Mouse (Mus musculus): ENCODE results near the gene Chga. TPM values are rescaled to one million over a fixed set of nuclear protein-coding genes. Genes with fewer than 3 reads are reported as not detected.

Chga gene
- polyA plus RNA-seq, 2 experiments: 0.44 to 0.45 TPM

- DNase-seq (ENCODE audit: low spot score): no peak
Observed at GRCm38 (mm10) chr12:102555850-102556249, 1.1 kb downstream of the Chga start.

GRCm38 (mm10) chr12:102557372-102557771 is 2.6 kb downstream of the Chga start:
- no peak overlapping the region for H3K4me2 ChIP-seq (replicated peaks; ENCODE audit: low read depth, low read length, severe bottlenecking)
- 81% methylated on average over 5 of the region's 5 CpGs for WGBS
- no peak for TF ChIP-seq POLR2A (IDR thresholded peaks at IDR 0.05; ENCODE audit: borderline replicate concordance, extremely low read depth, insufficient read depth, insufficient read length)
- no peaks in the 10 kb centered on the region for H3K4me1 ChIP-seq (ENCODE audit: control insufficient read depth, insufficient read depth, low read length)
- H3K4me3 ChIP-seq (replicated peaks; ENCODE audit: low read length): no peak overlapping the region
- no peak for ATAC-seq (ENCODE audit: low FRiP score, low read depth)
- H3K27me3 ChIP-seq (ENCODE audit: control insufficient read depth, insufficient read depth, low read length): peaks cover 22% of the 10 kb centered on the region
- no peaks in the 10 kb centered on the region for H3K36me3 ChIP-seq (ENCODE audit: control insufficient read depth, insufficient read depth, low read length)
- DNase-seq (ENCODE audit: low spot score): no peak
- H3K27ac ChIP-seq (replicated peaks; ENCODE audit: low read depth, low read length): no peak overlapping the region
- no peaks in the 10 kb centered on the region for H3K9me3 ChIP-seq (ENCODE audit: control insufficient read depth, low read length)
- no peak overlapping the region for H3K9ac ChIP-seq (ENCODE audit: low read depth, low read length, severe bottlenecking)

More at GRCm38 (mm10) chr12:102555850-102556249, 1.1 kb downstream of the Chga start:
- Histone ChIP-seq H3K36me3 (ENCODE audit: control insufficient read depth, insufficient read depth, low read length) (no peaks in the 10 kb centered on the region), H3K27me3 (ENCODE audit: control insufficient read depth, insufficient read depth, low read length) (peaks cover 22% of the 10 kb centered on the region), H3K4me3 (replicated peaks; ENCODE audit: low read length) (no peak overlapping the region), H3K4me1 (ENCODE audit: control insufficient read depth, insufficient read depth, low read length) (no peaks in the 10 kb centered on the region), H3K4me2 (replicated peaks; ENCODE audit: low read depth, low read length, severe bottlenecking) (no peak overlapping the region), H3K9ac (ENCODE audit: low read depth, low read length, severe bottlenecking) (no peak overlapping the region), H3K9me3 (ENCODE audit: control insufficient read depth, low read length) (no peaks in the 10 kb centered on the region), H3K27ac (replicated peaks; ENCODE audit: low read depth, low read length) (no peak overlapping the region)
- ATAC-seq (ENCODE audit: low FRiP score, low read depth): no peak
- WGBS: 60% methylated on average over 3 of the region's 3 CpGs
- no peak for TF ChIP-seq POLR2A (IDR thresholded peaks at IDR 0.05; ENCODE audit: borderline replicate concordance, extremely low read depth, insufficient read depth, insufficient read length)

GRCm38 (mm10) chr12:102565086-102565485 is 10.3 kb downstream of the Chga start:
- H3K27ac ChIP-seq (replicated peaks; ENCODE audit: low read depth, low read length): no peak overlapping the region
- no peak for TF ChIP-seq POLR2A (IDR thresholded peaks at IDR 0.05; ENCODE audit: borderline replicate concordance, extremely low read depth, insufficient read depth, insufficient read length)
- H3K9me3 ChIP-seq (ENCODE audit: control insufficient read depth, low read length): no peaks in the 10 kb centered on the region
- H3K27me3 ChIP-seq (ENCODE audit: control insufficient read depth, insufficient read depth, low read length): no peaks in the 10 kb centered on the region
- DNase-seq (ENCODE audit: low spot score) (no peak), ATAC-seq (ENCODE audit: low FRiP score, low read depth) (no peak)
- H3K4me2 ChIP-seq (replicated peaks; ENCODE audit: low read depth, low read length, severe bottlenecking): no peak overlapping the region
- no peak overlapping the region for H3K4me3 ChIP-seq (replicated peaks; ENCODE audit: low read length)
- no peak overlapping the region for H3K9ac ChIP-seq (ENCODE audit: low read depth, low read length, severe bottlenecking)
- H3K4me1 ChIP-seq (ENCODE audit: control insufficient read depth, insufficient read depth, low read length): no peaks in the 10 kb centered on the region
- H3K36me3 ChIP-seq (ENCODE audit: control insufficient read depth, insufficient read depth, low read length): peaks cover 2% of the 10 kb centered on the region
- 81% methylated on average over 6 of the region's 6 CpGs for WGBS

GRCm38 (mm10) chr12:102566951-102567350 is 12.2 kb downstream of the Chga start:
- Histone ChIP-seq H3K4me1 (ENCODE audit: control insufficient read depth, insufficient read depth, low read length) (no peaks in the 10 kb centered on the region), H3K9ac (ENCODE audit: low read depth, low read length, severe bottlenecking) (no peak overlapping the region), H3K36me3 (ENCODE audit: control insufficient read depth, insufficient read depth, low read length) (peaks cover 4% of the 10 kb centered on the region), H3K27me3 (ENCODE audit: control insufficient read depth, insufficient read depth, low read length) (no peaks in the 10 kb centered on the region), H3K4me3 (replicated peaks; ENCODE audit: low read length) (no peak overlapping the region), H3K4me2 (replicated peaks; ENCODE audit: low read depth, low read length, severe bottlenecking) (no peak overlapping the region), H3K27ac (replicated peaks; ENCODE audit: low read depth, low read length) (no peak overlapping the region), H3K9me3 (ENCODE audit: control insufficient read depth, low read length) (no peaks in the 10 kb centered on the region)
- DNase-seq (ENCODE audit: low spot score) (no peak), ATAC-seq (ENCODE audit: low FRiP score, low read depth) (no peak)
- 46% methylated on average over 2 of the region's 2 CpGs for WGBS
- no peak for TF ChIP-seq POLR2A (IDR thresholded peaks at IDR 0.05; ENCODE audit: borderline replicate concordance, extremely low read depth, insufficient read depth, insufficient read length)

GRCm38 (mm10) chr12:102568219-102568618 is 13.4 kb downstream of the Chga start:
- H3K4me1 ChIP-seq (ENCODE audit: control insufficient read depth, insufficient read depth, low read length): no peaks in the 10 kb centered on the region
- no peaks in the 10 kb centered on the region for H3K9me3 ChIP-seq (ENCODE audit: control insufficient read depth, low read length)
- no peak for DNase-seq (ENCODE audit: low spot score)
- no peaks in the 10 kb centered on the region for H3K27me3 ChIP-seq (ENCODE audit: control insufficient read depth, insufficient read depth, low read length)
- no peak overlapping the region for H3K4me3 ChIP-seq (replicated peaks; ENCODE audit: low read length)
- no peak overlapping the region for H3K4me2 ChIP-seq (replicated peaks; ENCODE audit: low read depth, low read length, severe bottlenecking)
- no peak overlapping the region for H3K27ac ChIP-seq (replicated peaks; ENCODE audit: low read depth, low read length)
- H3K9ac ChIP-seq (ENCODE audit: low read depth, low read length, severe bottlenecking): no peak overlapping the region
- TF ChIP-seq POLR2A (IDR thresholded peaks at IDR 0.05; ENCODE audit: borderline replicate concordance, extremely low read depth, insufficient read depth, insufficient read length): no peak
- H3K36me3 ChIP-seq (ENCODE audit: control insufficient read depth, insufficient read depth, low read length): peaks cover 8% of the 10 kb centered on the region
- no peak for ATAC-seq (ENCODE audit: low FRiP score, low read depth)
- WGBS: 81% methylated on average over 7 of the region's 7 CpGs

GRCm38 (mm10) chr12:102570111-102570510 is 15.3 kb downstream of the Chga start:
- Histone ChIP-seq H3K27ac (replicated peaks; ENCODE audit: low read depth, low read length) (no peak overlapping the region), H3K27me3 (ENCODE audit: control insufficient read depth, insufficient read depth, low read length) (no peaks in the 10 kb centered on the region), H3K4me3 (replicated peaks; ENCODE audit: low read length) (no peak overlapping the region), H3K9me3 (ENCODE audit: control insufficient read depth, low read length) (no peaks in the 10 kb centered on the region), H3K36me3 (ENCODE audit: control insufficient read depth, insufficient read depth, low read length) (peaks cover 10% of the 10 kb centered on the region), H3K9ac (ENCODE audit: low read depth, low read length, severe bottlenecking) (no peak overlapping the region), H3K4me2 (replicated peaks; ENCODE audit: low read depth, low read length, severe bottlenecking) (no peak overlapping the region), H3K4me1 (ENCODE audit: control insufficient read depth, insufficient read depth, low read length) (no peaks in the 10 kb centered on the region)
- no peak for ATAC-seq (ENCODE audit: low FRiP score, low read depth)
- WGBS: 92% methylated on average over 13 of the region's 13 CpGs
- no peak for TF ChIP-seq POLR2A (IDR thresholded peaks at IDR 0.05; ENCODE audit: borderline replicate concordance, extremely low read depth, insufficient read depth, insufficient read length)
- DNase-seq (ENCODE audit: low spot score): no peak
